Mouse (Mus musculus) neural tube, embryonic 13.5 days (tissue): ENCODE data around the gene Stx16. TPM values are rescaled to one million over a fixed set of nuclear protein-coding genes. Genes with fewer than 3 reads are reported as not detected.

Experiments
- ATAC-seq: fragments of 200-750 bp; cut with Nextera tagmentation; 2 replicates; pipeline ENCODE4 v1.8.0; 2017; ENCODE audit warnings: low read depth, mild to moderate bottlenecking, moderate TSS enrichment, moderate library complexity
- H3K27ac ChIP-seq: fragments of 300-500 bp; sonication (generic); replicated peaks from 2 replicates; pipeline ENCODE4 v1.5.1; 2015; ENCODE audit warnings: moderate library complexity, mild to moderate bottlenecking, inconsistent platforms
- H3K27me3 ChIP-seq: fragments of 300-500 bp; sonication (generic); 2 replicates; pipeline ENCODE4 v1.6.1; 2015; ENCODE audit warnings: mild to moderate bottlenecking, inconsistent platforms
- H3K36me3 ChIP-seq: fragments of 300-500 bp; sonication (generic); 2 replicates; pipeline ENCODE4 v1.6.1; 2015; ENCODE audit warnings: mild to moderate bottlenecking, inconsistent platforms
- H3K4me1 ChIP-seq: fragments of 300-500 bp; sonication (generic); replicated peaks from 2 replicates; pipeline ENCODE4 v1.6.1; 2015; ENCODE audit warnings: inconsistent platforms
- H3K4me2 ChIP-seq: fragments of 300-500 bp; sonication (generic); 2 replicates; pipeline ENCODE4 v1.6.1; 2015; ENCODE audit warnings: inconsistent platforms, mild to moderate bottlenecking, moderate library complexity
- H3K4me3 ChIP-seq: fragments of 300-500 bp; sonication (generic); 2 replicates; pipeline ENCODE4 v1.5.1; 2015; ENCODE audit warnings: mild to moderate bottlenecking, inconsistent platforms
- H3K9ac ChIP-seq: fragments of 300-500 bp; sonication (generic); 2 replicates; pipeline ENCODE4 v1.6.1; 2015; ENCODE audit warnings: moderate library complexity, mild to moderate bottlenecking, inconsistent platforms
- H3K9me3 ChIP-seq: fragments of 300-500 bp; sonication (generic); 2 replicates; pipeline ENCODE4 v1.6.1; 2016; ENCODE audit warnings: inconsistent platforms
- WGBS: fragments of 180-500 bp; shearing (Covaris S2); methylation state at CpG from one replicate; pipeline ENCODE4 v1.1.7; 2015; 5-methylcytosine and 5-hydroxymethylcytosine counted together
- polyA plus RNA-seq: library from polyadenylated mRNA; unstranded; fragments of >200 nt; fragmentation: Nextera tagmentation; extraction: Ambion mirVana; gene quantifications from 2 replicates; pipeline ENCODE4 v1.2.1, GENCODE M21; 2015

Gene Stx16
- polyA plus RNA-seq, 1 experiment from 2014 or later, result 10.6 TPM

DNA sequence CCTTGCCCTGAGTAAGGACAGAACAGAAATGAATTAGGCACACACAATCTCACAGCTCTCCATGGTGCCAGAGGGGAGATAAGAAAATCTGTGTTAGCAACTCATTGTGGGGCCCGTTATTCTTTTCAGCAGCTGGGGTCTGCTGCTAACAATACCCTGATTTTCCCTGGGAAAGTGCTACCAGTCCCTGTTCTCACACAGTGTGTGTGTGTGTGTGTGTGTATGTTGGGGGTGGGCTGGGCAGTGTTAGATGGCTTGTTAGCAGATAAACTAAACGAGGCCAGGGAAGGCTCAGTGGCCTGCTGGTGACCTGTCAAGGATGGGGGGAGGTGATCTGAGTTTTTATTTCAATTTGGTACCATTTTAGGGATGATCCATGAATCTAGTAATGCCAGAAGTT is 14.9 kb upstream of the Stx16 start:
- Histone ChIP-seq H3K4me2 (no peak overlapping the region), H3K36me3 (no peaks in the 10 kb centered on the region), H3K4me1 (peaks cover 11% of the 10 kb centered on the region; the same call in 1 of the 2 replicates), H3K4me3 (no peak overlapping the region), H3K27ac (no peak overlapping the region), H3K9ac (no peak overlapping the region), H3K9me3 (no peaks in the 10 kb centered on the region), H3K27me3 (no peaks in the 10 kb centered on the region)
- 13% methylated on average over 2 of the region's 2 CpGs for WGBS
- ATAC-seq, result no peak

DNA sequence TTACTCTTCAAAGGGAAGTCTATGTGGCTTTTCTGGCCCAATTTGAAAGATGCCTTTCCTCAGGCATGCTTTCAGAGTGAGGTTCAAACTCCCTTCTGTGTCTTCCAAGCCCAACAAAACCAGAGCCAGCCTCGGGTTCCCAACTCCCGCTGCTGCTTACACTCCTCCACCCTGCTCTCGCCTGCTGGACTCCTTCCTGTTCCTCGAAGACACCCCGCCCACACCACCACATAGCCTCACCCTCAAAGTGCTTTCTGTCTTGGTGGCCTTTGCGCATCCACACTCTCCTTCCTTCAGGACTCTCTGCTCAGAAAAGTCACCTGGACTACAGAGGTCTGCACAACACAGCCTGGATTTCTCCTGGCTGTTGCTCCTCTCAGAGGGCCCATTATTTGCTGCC is 13.0 kb upstream of the Stx16 start:
- Histone ChIP-seq H3K36me3 (no peaks in the 10 kb centered on the region), H3K9ac (no peak overlapping the region), H3K4me1 (peaks cover 11% of the 10 kb centered on the region; the same call in 1 of the 2 replicates), H3K27me3 (no peaks in the 10 kb centered on the region), H3K4me2 (no peak overlapping the region), H3K27ac (no peak overlapping the region), H3K4me3 (no peak overlapping the region), H3K9me3 (no peaks in the 10 kb centered on the region)
- no peak for ATAC-seq
- 77% methylated on average over 6 of the region's 6 CpGs for WGBS

DNA sequence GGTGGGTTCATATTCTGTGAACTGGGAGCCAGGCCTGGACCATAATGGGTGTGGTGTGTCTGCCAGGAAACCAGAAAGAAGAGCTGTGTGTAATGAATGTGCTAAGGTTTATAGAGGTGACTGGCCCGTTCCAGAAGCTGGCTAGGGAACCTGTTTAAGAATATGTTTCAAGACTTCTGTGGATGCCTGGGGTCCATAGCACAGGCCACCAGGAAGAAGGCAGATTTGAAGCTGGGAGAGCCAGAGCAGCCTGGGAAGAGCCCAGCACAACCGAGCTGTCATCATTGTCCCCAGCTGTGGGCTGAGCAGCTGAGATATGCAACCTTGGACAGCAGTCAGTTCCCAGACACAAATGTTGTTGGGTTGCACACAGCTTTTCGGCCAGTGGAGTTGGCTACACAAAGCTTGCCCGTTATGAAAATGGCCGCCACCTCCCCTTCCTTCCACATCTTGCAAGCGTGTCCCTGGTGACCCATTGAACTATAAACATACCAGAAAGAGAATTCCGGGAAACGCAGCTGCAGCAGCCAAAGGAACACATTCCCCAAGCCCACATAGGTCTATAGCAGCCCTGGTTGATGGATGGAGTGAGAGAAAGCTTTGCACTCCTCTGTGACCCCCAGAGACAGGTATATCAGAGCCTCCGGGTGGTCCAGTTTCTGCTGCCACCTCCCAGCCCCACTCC is 12.4 kb upstream of the Stx16 start:
- H3K9ac ChIP-seq, result no peak overlapping the region
- no peak overlapping the region for H3K4me2 ChIP-seq
- 54% methylated on average over 9 of the region's 9 CpGs for WGBS
- H3K4me1 ChIP-seq, result peaks cover 11% of the 10 kb centered on the region; the same call in 1 of the 2 replicates
- peak overlapping the region; percentile 64; the same call in 1 of the 2 replicates for H3K27ac ChIP-seq
- H3K4me3 ChIP-seq, result no peak overlapping the region
- no peaks in the 10 kb centered on the region for H3K27me3 ChIP-seq
- no peaks in the 10 kb centered on the region for H3K9me3 ChIP-seq
- no peaks in the 10 kb centered on the region for H3K36me3 ChIP-seq
- ATAC-seq, result no peak; the same call in 1 of the 2 replicates

DNA sequence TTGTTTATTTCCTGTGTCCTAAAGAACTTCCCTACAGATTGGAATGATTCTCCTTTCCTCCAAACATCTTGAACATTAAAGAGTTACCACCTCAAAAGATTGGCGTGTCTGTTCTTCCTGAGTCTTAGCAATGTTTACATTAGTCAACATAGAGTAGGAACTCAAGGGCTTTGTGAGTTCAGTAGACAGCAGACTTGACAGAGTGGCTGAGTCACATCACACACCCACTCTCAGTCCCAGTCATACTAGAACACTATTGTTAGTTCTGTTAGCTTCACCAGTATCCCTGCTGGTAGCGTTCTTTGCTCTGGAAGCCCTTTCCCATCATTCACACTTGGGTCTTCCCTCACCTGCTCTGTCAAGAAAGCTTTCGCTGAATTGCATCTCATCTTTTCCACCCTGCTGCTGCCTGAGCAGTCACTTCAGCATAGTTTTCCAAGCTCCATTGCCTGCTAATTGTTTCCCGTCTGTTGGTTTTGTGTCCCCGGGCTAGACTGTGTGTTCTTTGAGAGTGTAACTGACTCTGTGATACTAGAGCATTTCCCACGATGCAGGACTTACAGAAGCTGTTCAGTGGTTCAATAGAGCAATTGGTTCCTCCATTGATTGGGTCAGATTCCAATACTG is 8.2 kb upstream of the Stx16 start:
- no peak overlapping the region for H3K4me2 ChIP-seq
- no peak overlapping the region for H3K9ac ChIP-seq
- no peak overlapping the region for H3K27ac ChIP-seq
- no peak overlapping the region for H3K4me3 ChIP-seq
- ATAC-seq, result no peak
- no peaks in the 10 kb centered on the region for H3K36me3 ChIP-seq
- peaks cover 22% of the 10 kb centered on the region for H3K4me1 ChIP-seq
- 70% methylated on average over 6 of the region's 6 CpGs for WGBS
- no peaks in the 10 kb centered on the region for H3K9me3 ChIP-seq
- H3K27me3 ChIP-seq, result no peaks in the 10 kb centered on the region

- ATAC-seq, result no peak
- Histone ChIP-seq H3K27ac (no peak overlapping the region), H3K9ac (no peak overlapping the region), H3K36me3 (no peaks in the 10 kb centered on the region), H3K4me3 (no peak overlapping the region), H3K9me3 (no peaks in the 10 kb centered on the region), H3K4me1 (peaks cover 27% of the 10 kb centered on the region), H3K27me3 (no peaks in the 10 kb centered on the region), H3K4me2 (no peak overlapping the region)
- 69% methylated on average over 3 of the region's 3 CpGs for WGBS
Observed at GRCm38 (mm10) chr2:174069532-174070049, 6.5 kb upstream of the Stx16 start.

DNA sequence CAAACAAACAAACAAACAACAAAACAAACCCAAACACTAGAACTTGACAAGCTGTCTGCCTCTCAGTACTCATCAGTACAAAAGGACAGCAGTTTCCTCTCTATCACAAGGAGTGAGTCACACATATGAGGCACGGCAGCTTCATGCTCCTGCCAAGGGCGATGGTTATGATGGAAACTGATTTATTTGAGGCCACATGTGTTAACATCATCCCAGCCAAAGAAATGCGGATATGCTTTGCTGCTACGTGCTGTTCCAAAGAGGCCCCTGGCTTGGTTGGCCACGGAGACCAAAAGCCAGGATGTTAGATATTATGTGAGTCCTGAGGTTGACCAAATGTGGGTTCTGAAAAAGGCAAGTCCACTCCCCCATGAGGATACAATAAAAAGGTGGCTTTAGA is 4.7 kb upstream of the Stx16 start:
- Histone ChIP-seq H3K4me3 (no peak overlapping the region), H3K36me3 (no peaks in the 10 kb centered on the region)

GRCm38 (mm10) chr2:174073156-174073790 is 2.8 kb upstream of the Stx16 start:
- no peak overlapping the region for H3K9ac ChIP-seq
- H3K4me2 ChIP-seq, result no peak overlapping the region
- H3K27ac ChIP-seq, result no peak overlapping the region
- H3K9me3 ChIP-seq, result no peaks in the 10 kb centered on the region
- WGBS, result 73% methylated on average over 5 of the region's 5 CpGs
- H3K4me3 ChIP-seq, result no peak overlapping the region
- no peaks in the 10 kb centered on the region for H3K27me3 ChIP-seq
- peaks cover 60% of the 10 kb centered on the region for H3K4me1 ChIP-seq
- no peaks in the 10 kb centered on the region for H3K36me3 ChIP-seq
- ATAC-seq, result no peak

More for the DNA sequence above, 4.7 kb upstream of the Stx16 start:
- Histone ChIP-seq H3K27me3 (no peaks in the 10 kb centered on the region), H3K9ac (no peak overlapping the region), H3K27ac (no peak overlapping the region), H3K4me2 (no peak overlapping the region), H3K4me1 (peaks cover 41% of the 10 kb centered on the region), H3K9me3 (no peaks in the 10 kb centered on the region)
- no peak for ATAC-seq
- 84% methylated on average over 5 of the region's 5 CpGs for WGBS

GRCm38 (mm10) chr2:174074621-174075020 is 1.5 kb upstream of the Stx16 start:
- no peaks in the 10 kb centered on the region for H3K9me3 ChIP-seq
- H3K27me3 ChIP-seq, result no peaks in the 10 kb centered on the region
- peak overlapping the region; percentile 92 for H3K4me2 ChIP-seq
- 2% methylated on average over 6 of the region's 13 CpGs for WGBS
- no peaks in the 10 kb centered on the region for H3K36me3 ChIP-seq
- H3K27ac ChIP-seq, result peak overlapping the region; percentile 92
- peak overlapping the region; percentile 73 for H3K4me3 ChIP-seq
- ATAC-seq, result peak; percentile 21; the same call in 1 of the 2 replicates
- peaks cover 65% of the 10 kb centered on the region for H3K4me1 ChIP-seq
- peak overlapping the region; percentile 80 for H3K9ac ChIP-seq

GRCm38 (mm10) chr2:174075072-174075570 is 987 bp upstream of the Stx16 start:
- under 1% methylated on average over 22 of the region's 22 CpGs for WGBS
- Histone ChIP-seq H3K9me3 (no peaks in the 10 kb centered on the region), H3K9ac (peak overlapping the region; percentile 80), H3K4me2 (peak overlapping the region; percentile 92), H3K27me3 (no peaks in the 10 kb centered on the region), H3K36me3 (no peaks in the 10 kb centered on the region), H3K27ac (peak overlapping the region; percentile 92), H3K4me1 (peaks cover 65% of the 10 kb centered on the region), H3K4me3 (peak overlapping the region; percentile 73)
- 0 out of 2 replicates have a peak, but pooled peaks have one; percentile 2 for ATAC-seq

- Histone ChIP-seq H3K4me1 (peaks cover 78% of the 10 kb centered on the region), H3K36me3 (no peaks in the 10 kb centered on the region), H3K9me3 (no peaks in the 10 kb centered on the region), H3K4me2 (peak overlapping the region; percentile 92), H3K27me3 (no peaks in the 10 kb centered on the region), H3K4me3 (peak overlapping the region; percentile 73), H3K27ac (peak overlapping the region; percentile 92), H3K9ac (peak overlapping the region; percentile 80)
- under 1% methylated on average over 22 of the region's 22 CpGs for WGBS
- ATAC-seq, result peak; percentile 76
Observed at GRCm38 (mm10) chr2:174076433-174076824, 321 bp downstream of the Stx16 start.

GRCm38 (mm10) chr2:174077004-174077695 is 1.0 kb downstream of the Stx16 start:
- no peak for ATAC-seq
- under 1% methylated on average over 19 of the region's 19 CpGs for WGBS
- H3K4me1 ChIP-seq, result peaks cover 79% of the 10 kb centered on the region

More at GRCm38 (mm10) chr2:174077004-174077695, 1.0 kb downstream of the Stx16 start:
- Histone ChIP-seq H3K27ac (peak overlapping the region; percentile 92), H3K4me3 (peak overlapping the region; percentile 73), H3K36me3 (no peaks in the 10 kb centered on the region), H3K9ac (peak overlapping the region; percentile 80), H3K27me3 (no peaks in the 10 kb centered on the region), H3K4me2 (peak overlapping the region; percentile 92), H3K9me3 (no peaks in the 10 kb centered on the region)
